In the genomic region with DNA sequence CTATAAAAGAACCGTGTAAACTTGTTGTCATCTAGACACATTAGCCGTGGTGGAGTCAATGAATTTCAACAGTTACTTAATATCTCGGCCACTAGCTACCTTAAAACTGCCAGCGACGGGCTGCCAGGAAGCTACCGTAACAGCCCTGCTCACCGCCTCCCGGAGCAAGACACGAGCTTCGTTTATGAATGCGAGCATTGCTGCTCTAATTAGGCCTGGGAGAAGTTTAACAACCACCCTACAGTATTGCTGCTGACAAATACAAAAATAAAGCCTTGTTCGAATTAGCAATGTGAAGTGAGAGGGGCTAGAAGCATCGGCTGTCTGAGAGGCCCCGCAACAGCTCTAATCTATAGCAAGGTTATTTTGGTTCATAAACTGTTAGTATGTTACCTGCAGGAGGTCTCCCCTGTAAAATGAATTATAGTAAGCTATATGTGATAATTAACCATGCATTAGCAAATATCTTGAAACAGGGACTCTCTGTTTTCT, we compare ENCODE assay signal across 30 mouse cellular contexts. TPM values are rescaled to one million over a fixed set of nuclear protein-coding genes. Genes with fewer than 3 reads are reported as not detected.
DNase-seq lines count a peak whose midpoint lies in the region; ATAC-seq and TF ChIP-seq lines count a peak whose summit lies in the region.
"Had no signal": no experiment of that assay in that cellular context is flagged by ENCODE, and none has a peak within 500 bp of the region (broad histone marks: within the 10 kb centered on the region; RNA-seq: fewer than 3 reads in every experiment).

No protein-coding gene starts in this region.

- H3K4me2 ChIP-seq in midbrain, postnatal 0 days (ENCODE audit: low read depth, low read length, poor library complexity, severe bottlenecking), result no peak overlapping the region
- H3K4me2 ChIP-seq in midbrain, embryonic 16.5 days (ENCODE audit: low read length), result no peak overlapping the region
- H3K4me2 ChIP-seq in forebrain, embryonic 16.5 days (ENCODE audit: low read length), result peak overlapping the region; percentile 34
- H3K4me2 ChIP-seq in limb, embryonic 12.5 days, result peak overlapping the region; percentile 3; the same call in 1 of the 2 replicates
- H3K4me2 ChIP-seq: embryonic facial prominence, embryonic 12.5 days; liver, embryonic 11.5 days; lung, embryonic 15.5 days had no signal

- no peaks in the 10 kb centered on the region for H3K9me3 ChIP-seq in midbrain, postnatal 0 days (ENCODE audit: low read length)
- H3K9me3 ChIP-seq in midbrain, embryonic 16.5 days (replicated peaks; ENCODE audit: control insufficient read depth, low read length, poor library complexity, severe bottlenecking), result no peaks in the 10 kb centered on the region
- H3K9me3 ChIP-seq in forebrain, embryonic 16.5 days (ENCODE audit: control insufficient read depth, low read length), result peaks cover 3% of the 10 kb centered on the region; the same call in 1 of the 2 replicates
- H3K9me3 ChIP-seq in limb, embryonic 12.5 days, result peaks cover 6% of the 10 kb centered on the region; the same call in 1 of the 2 replicates
- H3K9me3 ChIP-seq: embryonic facial prominence, embryonic 12.5 days; lung, embryonic 15.5 days had no signal

- no peak overlapping the region for H3K9ac ChIP-seq in midbrain, postnatal 0 days (replicated peaks; ENCODE audit: low read length, poor library complexity, severe bottlenecking)
- no peak overlapping the region for H3K9ac ChIP-seq in midbrain, embryonic 16.5 days (ENCODE audit: low read depth, low read length)
- no peak overlapping the region for H3K9ac ChIP-seq in forebrain, embryonic 16.5 days (replicated peaks; ENCODE audit: low read depth, low read length)
- H3K9ac ChIP-seq in limb, embryonic 12.5 days (replicated peaks), result no peak overlapping the region
- H3K9ac ChIP-seq: embryonic facial prominence, embryonic 12.5 days; lung, embryonic 15.5 days had no signal

- no peaks in the 10 kb centered on the region for H3K4me1 ChIP-seq in midbrain, postnatal 0 days (ENCODE audit: insufficient read depth, low read length)
- no peaks in the 10 kb centered on the region for H3K4me1 ChIP-seq in midbrain, embryonic 16.5 days (ENCODE audit: control insufficient read depth, insufficient read depth, low read length)
- H3K4me1 ChIP-seq in forebrain, embryonic 16.5 days (replicated peaks; ENCODE audit: control insufficient read depth, insufficient read depth, low read length), result peaks cover 5% of the 10 kb centered on the region
- peaks cover 11% of the 10 kb centered on the region for H3K4me1 ChIP-seq in limb, embryonic 12.5 days (replicated peaks)
- H3K4me1 ChIP-seq: embryonic facial prominence, embryonic 12.5 days had no signal

- no peak for TF ChIP-seq CTCF in midbrain, postnatal 0 days (IDR thresholded peaks at IDR 0.05)

- H3K36me3 ChIP-seq in midbrain, postnatal 0 days (ENCODE audit: insufficient read depth, low read length), result no peaks in the 10 kb centered on the region
- H3K36me3 ChIP-seq in midbrain, embryonic 16.5 days (ENCODE audit: control insufficient read depth, insufficient read depth, low read length), result no peaks in the 10 kb centered on the region
- H3K36me3 ChIP-seq in forebrain, embryonic 16.5 days (ENCODE audit: control insufficient read depth, insufficient read depth), result no peaks in the 10 kb centered on the region
- H3K36me3 ChIP-seq in limb, embryonic 12.5 days, result no peaks in the 10 kb centered on the region
- H3K36me3 ChIP-seq: embryonic facial prominence, embryonic 12.5 days; lung, embryonic 15.5 days had no signal

- DNase-seq in heart, adult 11 months, result peak; percentile 37
- DNase-seq in heart, postnatal 4 days, result no peak
- peak; percentile 26 for DNase-seq in midbrain, postnatal 0 days (ENCODE audit: low spot score)
- DNase-seq in ovary, postnatal 36 days (ENCODE audit: low spot score), result no peak
- DNase-seq: adrenal gland, postnatal 25 days; B cell, adult 2 months; cerebellum, adult 8-10 months; cerebellum, postnatal 25 days; gastrocnemius, postnatal 10 days; heart, postnatal 14 days; kidney, adult 8-10 months; layer of hippocampus, postnatal 36 days; left cerebral cortex, postnatal 4 days; right cerebral cortex, adult 18-20 months; thymus, adult 2 months; thymus, postnatal 36 days had no signal

- WGBS in midbrain, postnatal 0 days, result 57% methylated on average over 14 of the region's 14 CpGs
- 63% methylated on average over 14 of the region's 14 CpGs for WGBS in midbrain, embryonic 16.5 days
- WGBS in forebrain, embryonic 16.5 days, result 21% methylated on average over 14 of the region's 14 CpGs
- WGBS in limb, embryonic 12.5 days, result 29% methylated on average over 14 of the region's 14 CpGs

- ATAC-seq in midbrain, postnatal 0 days (ENCODE audit: low FRiP score), result no peak
- no peak for ATAC-seq in midbrain, embryonic 16.5 days
- no peak for ATAC-seq in forebrain, embryonic 16.5 days
- peak; percentile 57; the same call in 1 of the 2 replicates for ATAC-seq in limb, embryonic 12.5 days (ENCODE audit: insufficient number of reproducible peaks, insufficient read depth, low FRiP score, low TSS enrichment, low read depth)
- ATAC-seq: intestine, embryonic 16.5 days had no signal

- H3K4me3 ChIP-seq in midbrain, postnatal 0 days (ENCODE audit: low read depth, low read length), result no peak overlapping the region
- no peak overlapping the region for H3K4me3 ChIP-seq in midbrain, embryonic 16.5 days (ENCODE audit: low read depth, low read length)
- H3K4me3 ChIP-seq in forebrain, embryonic 16.5 days (replicated peaks; ENCODE audit: low read length), result no peak overlapping the region
- H3K4me3 ChIP-seq in limb, embryonic 12.5 days (replicated peaks), result no peak overlapping the region
- H3K4me3 ChIP-seq: embryonic facial prominence, embryonic 12.5 days; lung, embryonic 15.5 days had no signal

- H3K27ac ChIP-seq in midbrain, postnatal 0 days (ENCODE audit: low read depth, low read length), result no peak overlapping the region
- H3K27ac ChIP-seq in midbrain, embryonic 16.5 days (ENCODE audit: low read length), result no peak overlapping the region
- no peak overlapping the region for H3K27ac ChIP-seq in forebrain, embryonic 16.5 days (ENCODE audit: low read length)
- no peak overlapping the region for H3K27ac ChIP-seq in limb, embryonic 12.5 days
- H3K27ac ChIP-seq: embryonic facial prominence, embryonic 12.5 days; kidney, postnatal 0 days; lung, embryonic 15.5 days; macrophage had no signal

- no peaks in the 10 kb centered on the region for H3K27me3 ChIP-seq in midbrain, postnatal 0 days (ENCODE audit: insufficient read depth, low read length)
- H3K27me3 ChIP-seq in midbrain, embryonic 16.5 days (ENCODE audit: control insufficient read depth, insufficient read depth, low read depth, low read length), result no peaks in the 10 kb centered on the region
- no peaks in the 10 kb centered on the region for H3K27me3 ChIP-seq in forebrain, embryonic 16.5 days (replicated peaks; ENCODE audit: control insufficient read depth, insufficient read depth, low read length)
- peaks cover 8% of the 10 kb centered on the region; the same call in 1 of the 2 replicates for H3K27me3 ChIP-seq in limb, embryonic 12.5 days
- H3K27me3 ChIP-seq: embryonic facial prominence, embryonic 12.5 days; lung, embryonic 15.5 days had no signal

RNA-seq across cellular contexts. Expression of a gene that starts 58.9 kb away (rescaled TPM):
- total RNA-seq in heart, postnatal 4 days (2021), result not detected
- 25.4 and 32.0 TPM in 2 replicates for total RNA-seq in midbrain, postnatal 0 days (2014; rRNA removed)
- polyA plus RNA-seq in midbrain, postnatal 0 days (2015; fragmentation: Nextera tagmentation; extraction: Ambion mirVana), result 6.1 and 7.5 TPM in 2 replicates
- 8.1 and 10.8 TPM in 2 replicates for polyA plus RNA-seq in midbrain, embryonic 16.5 days (2015; fragmentation: Nextera tagmentation; extraction: Ambion mirVana)
- 3.1 and 5.2 TPM in 2 replicates for polyA plus RNA-seq in forebrain, embryonic 16.5 days (2015; fragmentation: Nextera tagmentation; extraction: Ambion mirVana)
- polyA plus RNA-seq in limb, embryonic 12.5 days (2016; fragmentation: Nextera tagmentation; extraction: Ambion mirVana), result 0.15 and 0.53 TPM in 2 replicates
- total RNA-seq: megakaryocyte-erythroid progenitor cell, adult 5-6 weeks; monocyte, adult 5-6 weeks had no signal
- polyA plus RNA-seq: heart, embryonic 14.5 days; large intestine, adult 2 months; liver, embryonic 11.5 days; liver, embryonic 16.5 days; macrophage had no signal

Comparison
In these comparisons a context has a peak if more than half of its experiments do, and no peak if none do; other contexts are left out.
1. DNase-seq: peak in heart, adult 11 months (single experiment) and midbrain, postnatal 0 days (single experiment); none in heart, postnatal 4 days (single experiment) and ovary, postnatal 36 days (single experiment).
2. H3K4me2 ChIP-seq: peak in forebrain, embryonic 16.5 days (single experiment) and limb, embryonic 12.5 days (single experiment); none in midbrain, postnatal 0 days (single experiment) and midbrain, embryonic 16.5 days (single experiment).